ENCODE assay signal across 1 mouse cellular context in genomic region chr7:127641260-127641659, GRCm38 (mm10).
A peak's percentile ranks its signal among the peaks of the same experiment; 100 is the strongest.
TF ChIP-seq lines count a peak whose summit lies in the region.

No protein-coding gene starts in this region.

TF ChIP-seq in MEL, 35 proteins besides CTCF, POLR2A, EP300 and RAD21 (continued from another document):
- TF ChIP-seq SMC3 (IDR thresholded peaks at IDR 0.05; ENCODE audit: low read depth, low read length) = peak; percentile 1; the same call in 1 of the 2 replicates
- TF ChIP-seq NELFE (IDR thresholded peaks at IDR 0.05; ENCODE audit: low read depth, low read length) = peak; percentile 27; the same call in 1 of the 2 replicates
- TF ChIP-seq RCOR1 (IDR thresholded peaks at IDR 0.05; ENCODE audit: low read depth, low read length) = no peak
- no peak for TF ChIP-seq MAZ (IDR thresholded peaks at IDR 0.05; ENCODE audit: low read depth, low read length)
- no peak for TF ChIP-seq HCFC1 (IDR thresholded peaks at IDR 0.05; ENCODE audit: low read depth, low read length)
TF ChIP-seq in MEL: peak in this region for 6.
